Mouse (Mus musculus): Measurements from ENCODE around the gene Zfp248. TPM values are rescaled to one million over a fixed set of nuclear protein-coding genes. Genes with fewer than 3 reads are reported as not detected.

Gene Zfp248
- polyA plus RNA-seq (2015; fragmentation: Nextera tagmentation; extraction: Ambion mirVana), result 18.6 and 19.3 TPM in 2 replicates

DNA sequence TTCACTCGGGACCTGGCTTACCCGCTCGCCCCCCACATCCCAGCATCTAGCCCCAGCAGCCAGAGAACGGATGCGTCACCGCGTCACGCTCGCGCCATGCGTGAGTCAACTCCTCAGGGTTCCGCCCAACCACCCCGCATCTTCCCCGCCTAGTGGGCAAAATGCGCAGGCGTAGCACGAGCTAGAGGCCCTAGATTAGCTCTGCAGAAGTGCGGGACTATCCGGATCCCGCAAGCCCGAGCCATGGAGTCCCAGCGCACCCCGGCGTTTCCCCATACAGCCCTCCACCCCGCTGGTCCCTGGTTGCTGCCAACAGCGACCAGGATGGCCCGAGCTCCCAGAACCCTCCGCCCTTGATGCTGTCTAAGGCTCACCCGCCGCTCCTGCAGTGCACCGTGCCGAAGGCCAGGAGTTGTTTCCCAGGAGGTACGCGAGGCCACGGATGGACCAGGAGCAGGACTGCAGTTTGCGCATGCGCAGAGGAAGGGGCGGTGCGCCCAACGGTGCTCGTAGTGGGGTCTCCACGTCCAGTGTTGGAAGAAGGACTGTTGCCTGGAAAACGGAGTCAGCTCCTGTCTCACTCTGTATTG, at the start of gene Zfp248:
Gene Zfp248, minus strand, starts transcription at position 487 of the 590 bp plus-strand sequence.
- WGBS, result under 1% methylated on average over 43 of the region's 43 CpGs
- peak; percentile 99 for ATAC-seq (replicated peaks)

DNA sequence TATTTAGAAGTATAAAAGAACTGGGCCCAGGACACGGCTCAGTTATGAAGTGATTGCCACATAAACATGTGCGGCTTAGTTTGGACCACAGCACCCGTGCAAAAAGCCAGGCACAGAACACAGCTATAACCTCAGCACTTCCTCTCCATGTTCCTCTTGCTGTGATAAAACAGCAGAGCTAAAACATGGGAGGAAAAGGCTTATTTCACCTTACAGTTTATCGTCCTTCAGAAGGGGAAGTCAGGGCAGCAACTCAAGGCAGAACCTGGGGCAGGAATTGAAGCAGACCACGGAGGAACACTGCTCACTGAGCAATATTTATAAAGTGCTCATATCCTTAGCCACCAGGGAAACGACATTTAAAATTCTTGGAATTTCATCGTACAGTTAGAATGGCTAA, 43.7 kb upstream of the Zfp248 start:
- Histone ChIP-seq H3K9me3 (no peaks in the 10 kb centered on the region), H3K4me2 (no peak overlapping the region), H3K27ac (no peak overlapping the region), H3K4me3 (no peak overlapping the region), H3K36me3 (replicated peaks) (peaks cover 7% of the 10 kb centered on the region; the same call in 1 of the 2 replicates), H3K4me1 (no peaks in the 10 kb centered on the region), H3K9ac (no peak overlapping the region), H3K27me3 (replicated peaks) (no peaks in the 10 kb centered on the region)
- WGBS, result 92% methylated on average over 7 of the region's 7 CpGs
- no peak for ATAC-seq (replicated peaks)

More for the DNA sequence above, at the start of gene Zfp248:
- Histone ChIP-seq H3K9me3 (no peaks in the 10 kb centered on the region), H3K27ac (peak within 1 kb of the TSS; percentile 100), H3K4me3 (peak within 1 kb of the TSS; percentile 87), H3K4me1 (peaks cover 24% of the 10 kb centered on the region), H3K36me3 (replicated peaks) (no peaks in the 10 kb centered on the region; the same call in 1 of the 2 replicates), H3K9ac (peak within 1 kb of the TSS; percentile 99), H3K27me3 (replicated peaks) (no peaks in the 10 kb centered on the region), H3K4me2 (peak within 1 kb of the TSS; percentile 78)

DNA sequence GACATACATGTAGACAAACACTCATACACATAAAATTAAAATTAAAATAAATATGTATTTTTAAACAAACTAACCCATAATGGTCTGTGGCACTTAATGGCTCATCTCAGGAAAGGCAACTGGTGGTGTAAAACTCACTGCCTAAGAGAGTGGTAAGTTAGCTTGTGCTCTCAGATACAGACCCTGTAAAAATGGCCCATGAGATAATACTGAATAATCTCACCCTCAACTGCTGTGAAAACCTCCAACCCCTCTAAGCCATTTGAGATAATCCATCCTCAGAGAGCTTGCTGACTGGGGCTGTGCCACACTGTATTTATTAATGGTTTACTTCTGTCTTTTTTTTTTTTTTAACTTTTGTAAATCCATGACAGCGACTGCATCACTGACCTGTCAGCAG, 26.8 kb upstream of the Zfp248 start:
- no peaks in the 10 kb centered on the region for H3K9me3 ChIP-seq
- H3K9ac ChIP-seq, result no peak overlapping the region
- H3K27ac ChIP-seq, result no peak overlapping the region
- peaks cover 9% of the 10 kb centered on the region for H3K4me1 ChIP-seq
- no peaks in the 10 kb centered on the region for H3K36me3 ChIP-seq (replicated peaks)
- peaks cover 10% of the 10 kb centered on the region for H3K27me3 ChIP-seq (replicated peaks)
- WGBS, result 85% methylated on average over 1 of the region's 1 CpGs
- no peak overlapping the region for H3K4me3 ChIP-seq
- no peak for ATAC-seq (replicated peaks)
- no peak overlapping the region for H3K4me2 ChIP-seq

DNA sequence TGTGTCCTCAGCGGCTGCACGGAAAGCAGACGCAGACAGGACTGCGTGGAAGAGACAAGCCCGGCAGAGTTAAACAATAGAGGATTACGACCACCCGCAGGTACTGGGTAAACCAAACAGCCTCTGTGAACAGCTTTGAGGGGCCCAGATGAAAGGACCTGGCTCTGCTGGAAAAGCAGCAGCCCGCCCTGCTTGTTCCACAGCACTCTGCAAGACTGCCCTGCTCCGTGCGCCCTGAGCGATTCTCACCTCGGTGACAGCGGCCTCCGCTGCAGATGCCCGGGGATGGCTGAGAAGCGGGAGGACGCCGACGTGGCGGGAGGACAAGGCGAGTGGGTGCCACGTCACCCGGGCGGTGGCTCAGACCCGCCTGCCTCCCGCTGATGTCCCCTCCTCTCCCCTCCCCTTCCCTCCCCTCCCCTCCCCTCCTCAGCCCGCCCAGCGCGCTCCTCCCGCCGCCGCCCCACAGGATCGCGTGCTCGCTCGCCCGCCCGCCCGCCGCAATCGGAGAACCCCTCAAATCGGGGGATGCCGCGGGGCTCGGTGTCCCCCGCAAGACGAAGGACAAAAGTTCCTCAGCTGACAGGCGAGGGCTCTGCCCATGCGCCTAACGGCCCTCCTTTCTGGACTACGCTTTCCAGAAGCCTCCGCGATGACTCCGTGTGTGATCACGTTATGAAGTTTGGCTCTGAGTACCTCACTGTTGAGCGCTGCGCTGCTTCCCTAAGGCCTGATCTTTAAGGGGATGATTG, 23.8 kb upstream of the Zfp248 start, which contains the start of gene Zfp9:
Gene Zfp9, minus strand, starts transcription at position 364 of the 752 bp plus-strand sequence.
- H3K4me2 ChIP-seq, result peak within 1 kb of the TSS; percentile 69
- peaks cover 15% of the 10 kb centered on the region for H3K4me1 ChIP-seq
- H3K27ac ChIP-seq, result peak within 1 kb of the TSS; percentile 91
- peak within 1 kb of the TSS; percentile 79 for H3K9ac ChIP-seq
- peaks cover 10% of the 10 kb centered on the region for H3K27me3 ChIP-seq (replicated peaks)
- H3K9me3 ChIP-seq, result no peaks in the 10 kb centered on the region
- ATAC-seq (replicated peaks), result peak; percentile 95
- WGBS, result 0% methylated on average over 41 of the region's 57 CpGs
- H3K36me3 ChIP-seq (replicated peaks), result no peaks in the 10 kb centered on the region
- H3K4me3 ChIP-seq, result peak within 1 kb of the TSS; percentile 65

DNA sequence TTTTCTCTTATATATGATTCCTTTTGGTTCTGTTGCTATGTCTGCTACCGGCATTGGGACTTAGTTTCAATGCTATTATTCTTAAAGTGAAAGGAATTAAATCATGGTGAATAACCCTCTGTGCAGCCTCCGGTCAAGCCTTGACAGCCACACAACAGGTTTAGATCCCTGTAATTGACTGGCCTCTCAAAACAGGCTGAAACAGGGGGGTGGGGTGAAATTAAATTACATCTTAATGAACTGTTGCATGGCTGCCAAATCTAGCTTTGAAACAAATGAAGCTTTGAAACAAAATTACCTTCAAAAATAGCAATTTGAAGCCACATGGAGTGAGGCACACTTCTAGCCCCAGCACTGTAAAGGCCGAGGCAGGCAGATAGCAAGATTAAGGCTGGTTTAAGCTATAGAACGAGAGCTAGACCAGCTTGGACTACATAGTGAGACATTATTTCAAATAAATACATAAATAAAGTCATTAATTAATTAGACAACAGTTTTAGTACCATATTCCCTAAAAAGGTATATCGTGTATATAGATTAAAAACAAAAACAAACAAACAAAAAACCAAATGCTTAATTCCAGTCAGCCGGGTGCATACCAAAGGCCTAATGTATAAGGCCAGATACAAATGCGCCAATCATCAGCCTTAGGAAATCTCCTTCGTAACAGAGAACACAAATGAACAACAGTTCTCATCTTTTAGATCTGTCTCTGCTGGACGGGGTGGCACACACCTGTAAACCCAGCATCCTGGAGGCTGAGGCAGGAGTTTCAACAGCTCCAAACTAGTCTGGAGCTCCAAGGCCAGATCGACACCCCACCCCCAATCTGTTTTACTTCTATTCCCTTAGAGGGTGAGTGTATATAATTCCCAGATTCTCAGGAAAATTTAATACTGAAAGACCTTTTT, 22.8 kb upstream of the Zfp248 start:
- H3K4me3 ChIP-seq, result peak overlapping the region; percentile 65
- ATAC-seq (replicated peaks), result peak; percentile 27
- H3K4me2 ChIP-seq, result peak overlapping the region; percentile 69
- H3K27ac ChIP-seq, result peak overlapping the region; percentile 91
- H3K27me3 ChIP-seq (replicated peaks), result peaks cover 10% of the 10 kb centered on the region
- no peaks in the 10 kb centered on the region for H3K9me3 ChIP-seq
- peaks cover 15% of the 10 kb centered on the region for H3K4me1 ChIP-seq
- WGBS, result 6% methylated on average over 10 of the region's 10 CpGs
- H3K9ac ChIP-seq, result peak overlapping the region; percentile 79
- no peaks in the 10 kb centered on the region for H3K36me3 ChIP-seq (replicated peaks)

DNA sequence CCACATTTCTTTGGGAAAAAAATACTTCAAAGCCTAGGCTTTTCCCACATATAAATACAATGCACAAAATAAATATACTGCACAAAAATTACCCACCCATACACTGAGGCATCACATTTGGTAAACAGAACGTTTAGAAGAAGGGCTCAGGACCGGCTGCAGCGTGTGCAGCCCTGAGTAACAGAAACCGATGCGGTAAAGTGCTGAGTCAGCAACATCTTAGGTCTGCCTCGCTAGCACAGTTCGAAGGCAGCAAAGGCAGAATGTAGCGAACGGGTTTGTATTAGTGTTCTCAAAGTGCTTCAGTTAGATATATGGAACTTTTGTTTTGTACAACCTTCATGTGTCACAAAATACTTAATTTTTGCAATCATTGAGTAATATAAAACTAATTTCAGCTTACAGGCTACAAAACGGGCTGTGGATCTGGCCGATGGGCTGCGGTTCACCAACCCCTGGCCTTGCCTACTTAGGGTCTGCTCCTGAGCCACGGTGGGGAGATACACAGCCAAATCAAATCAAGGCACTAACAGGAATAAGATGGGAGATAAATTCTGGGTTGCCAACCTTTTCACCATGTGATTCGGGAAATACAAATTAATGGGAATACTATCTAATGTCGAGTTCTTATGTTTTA, 6.9 kb upstream of the Zfp248 start:
- H3K27ac ChIP-seq, result no peak overlapping the region
- no peak overlapping the region for H3K4me3 ChIP-seq
- WGBS, result 85% methylated on average over 15 of the region's 15 CpGs
- no peak for ATAC-seq (replicated peaks)
- no peaks in the 10 kb centered on the region for H3K27me3 ChIP-seq (replicated peaks)
- H3K36me3 ChIP-seq (replicated peaks), result peaks cover 29% of the 10 kb centered on the region
- H3K9me3 ChIP-seq, result no peaks in the 10 kb centered on the region
- no peak overlapping the region for H3K4me2 ChIP-seq
- no peaks in the 10 kb centered on the region for H3K4me1 ChIP-seq
- H3K9ac ChIP-seq, result no peak overlapping the region

DNA sequence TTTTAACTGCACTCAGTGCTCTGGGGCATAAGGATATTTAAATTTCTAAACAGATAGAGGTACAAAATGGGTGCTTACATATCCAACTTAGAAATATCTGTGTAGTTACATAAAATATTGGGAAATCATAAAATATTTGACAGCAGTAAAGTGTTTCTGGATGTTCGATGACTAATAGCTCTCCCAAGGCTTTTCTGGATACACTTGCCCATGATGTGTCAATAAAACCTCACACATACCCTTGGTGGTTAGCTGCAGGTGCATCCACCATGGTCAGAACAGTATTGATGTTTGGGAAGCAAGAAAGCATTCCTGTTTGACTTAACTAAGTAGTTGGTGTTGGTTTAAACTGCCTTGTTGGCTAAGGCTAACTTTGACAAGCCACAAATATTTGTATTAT, 2.4 kb upstream of the Zfp248 start:
- Histone ChIP-seq H3K36me3 (replicated peaks) (peaks cover 7% of the 10 kb centered on the region), H3K27me3 (replicated peaks) (no peaks in the 10 kb centered on the region), H3K9ac (no peak overlapping the region), H3K4me2 (no peak overlapping the region), H3K4me1 (peaks cover 24% of the 10 kb centered on the region), H3K9me3 (no peaks in the 10 kb centered on the region), H3K4me3 (no peak overlapping the region), H3K27ac (no peak overlapping the region)
- 96% methylated on average over 1 of the region's 1 CpGs for WGBS
- ATAC-seq (replicated peaks), result no peak

DNA sequence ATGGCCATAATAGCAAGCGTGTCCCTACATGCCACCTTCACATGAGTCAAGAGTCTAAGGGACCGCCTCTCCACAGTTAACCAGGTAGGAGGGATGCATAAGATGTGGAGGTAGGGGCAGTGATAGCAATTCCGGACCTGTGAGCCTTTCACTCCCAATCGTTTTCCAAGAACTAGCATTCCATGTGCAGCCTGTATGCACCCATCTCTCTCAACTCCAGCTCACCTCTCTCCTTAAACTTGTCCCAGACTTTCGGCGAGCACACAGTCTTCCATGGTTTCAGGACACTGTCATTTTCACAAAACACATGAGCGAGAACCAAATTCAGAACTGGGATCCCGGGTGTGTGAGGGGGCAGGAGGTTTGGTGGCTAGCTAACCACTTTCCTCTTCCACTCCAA, 876 bp downstream of the Zfp248 start:
- peak overlapping the region; percentile 87 for H3K4me3 ChIP-seq
- H3K4me2 ChIP-seq, result peak overlapping the region; percentile 78
- no peaks in the 10 kb centered on the region for H3K9me3 ChIP-seq
- H3K9ac ChIP-seq, result peak overlapping the region; percentile 99
- H3K36me3 ChIP-seq (replicated peaks), result no peaks in the 10 kb centered on the region; the same call in 1 of the 2 replicates
- peak overlapping the region; percentile 100 for H3K27ac ChIP-seq
- peak; percentile 9; the same call in 1 of the 2 replicates for ATAC-seq (replicated peaks)
- H3K4me1 ChIP-seq, result peaks cover 24% of the 10 kb centered on the region
- H3K27me3 ChIP-seq (replicated peaks), result no peaks in the 10 kb centered on the region
- WGBS, result 44% methylated on average over 8 of the region's 8 CpGs

DNA sequence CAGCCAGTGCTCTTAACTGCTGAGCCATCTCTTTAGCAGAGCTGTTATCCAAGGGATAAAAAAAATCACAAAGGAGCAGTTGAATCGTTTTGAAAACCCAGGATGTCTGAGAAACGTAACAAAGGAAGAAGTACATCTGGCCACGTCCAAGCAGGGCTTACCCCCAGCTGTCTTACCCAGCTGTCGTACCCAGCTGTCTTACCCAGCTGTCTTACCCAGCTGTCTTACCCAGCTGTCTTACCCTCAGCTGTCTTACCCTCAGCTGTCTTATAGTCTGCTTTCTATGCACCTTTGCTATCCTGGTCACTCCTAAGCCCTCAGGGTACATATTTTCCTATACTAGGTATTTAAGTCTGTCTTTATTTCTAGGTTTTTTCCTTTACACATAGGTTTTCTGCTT, 23.8 kb downstream of the Zfp248 start:
- Histone ChIP-seq H3K27ac (no peak overlapping the region), H3K4me1 (no peaks in the 10 kb centered on the region), H3K9ac (no peak overlapping the region), H3K4me2 (no peak overlapping the region), H3K36me3 (replicated peaks) (peaks cover 50% of the 10 kb centered on the region), H3K27me3 (replicated peaks) (no peaks in the 10 kb centered on the region), H3K9me3 (no peaks in the 10 kb centered on the region), H3K4me3 (no peak overlapping the region)
- 85% methylated on average over 4 of the region's 4 CpGs for WGBS
- ATAC-seq (replicated peaks), result no peak

DNA sequence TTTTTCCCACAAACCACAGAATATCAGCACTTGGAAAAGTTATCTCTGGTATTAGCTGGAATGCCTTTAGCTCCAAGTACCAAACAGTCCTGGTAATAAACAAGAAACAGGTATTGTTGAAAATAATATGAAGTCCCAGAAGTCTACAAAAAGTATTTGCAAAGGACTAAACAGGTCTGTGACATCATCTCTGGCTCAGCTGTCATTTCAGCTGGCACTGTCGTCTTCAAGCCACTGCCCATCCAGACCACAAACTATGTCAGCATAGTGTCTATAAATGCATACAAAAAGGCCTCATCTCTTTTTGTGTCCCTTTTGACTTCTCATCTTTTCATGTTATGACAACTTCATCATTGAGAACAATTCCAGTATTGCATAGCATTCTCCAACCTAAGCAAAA, 28.7 kb downstream of the Zfp248 start:
- no peak overlapping the region for H3K4me2 ChIP-seq
- H3K27me3 ChIP-seq (replicated peaks), result no peaks in the 10 kb centered on the region
- peaks cover 43% of the 10 kb centered on the region for H3K36me3 ChIP-seq (replicated peaks)
- ATAC-seq (replicated peaks), result no peak
- 94% methylated on average over 1 of the region's 1 CpGs for WGBS
- H3K9ac ChIP-seq, result no peak overlapping the region
- no peaks in the 10 kb centered on the region for H3K9me3 ChIP-seq
- H3K4me1 ChIP-seq, result no peaks in the 10 kb centered on the region
- H3K4me3 ChIP-seq, result no peak overlapping the region
- no peak overlapping the region for H3K27ac ChIP-seq

DNA sequence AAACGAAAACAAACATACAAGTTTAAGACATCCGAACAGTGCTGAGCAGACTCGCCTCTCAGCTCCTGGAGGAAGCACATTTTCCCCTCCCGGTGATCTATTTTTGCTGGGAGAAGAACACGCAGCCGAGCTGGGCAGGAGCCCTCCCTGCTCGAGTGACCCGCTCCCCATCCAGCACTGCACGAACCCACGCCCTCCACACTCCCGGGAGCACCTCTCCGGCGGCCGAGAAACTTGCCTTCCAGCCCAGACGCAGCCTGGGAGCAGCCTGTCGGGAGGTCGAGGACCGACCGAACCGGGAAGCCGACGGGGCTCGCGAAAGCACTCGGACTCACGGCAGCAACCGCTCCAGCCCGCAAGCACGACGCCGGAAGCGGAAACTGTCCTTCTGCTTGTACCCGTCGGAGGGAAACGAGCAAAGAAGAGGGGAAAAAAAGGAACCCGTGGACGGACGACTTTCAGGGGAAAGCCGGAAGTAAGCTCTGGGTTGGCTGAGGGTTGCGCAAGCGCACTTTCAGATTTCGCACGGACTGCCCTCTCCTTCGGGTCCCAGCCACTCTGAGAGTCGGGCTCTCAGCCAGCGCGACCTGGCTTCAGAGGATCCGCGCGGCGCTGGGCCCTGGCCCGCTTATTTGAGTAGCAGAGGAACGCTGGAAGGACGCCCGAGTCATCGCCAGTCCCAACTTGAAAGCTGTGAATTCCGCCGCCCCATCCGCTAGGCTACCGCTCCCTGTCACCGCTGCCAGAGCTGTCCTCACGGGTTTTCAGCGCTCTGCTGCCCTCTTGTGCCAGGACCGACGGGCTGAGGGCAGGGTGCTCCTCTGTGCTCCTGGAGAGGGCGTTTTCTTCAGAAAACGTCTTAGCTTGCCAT, 36.0 kb downstream of the Zfp248 start, which contains the start of gene Bms1:
Gene Bms1, minus strand, starts transcription at position 425 of the 871 bp plus-strand sequence.
- H3K36me3 ChIP-seq (replicated peaks), result peaks cover 24% of the 10 kb centered on the region
- under 1% methylated on average over 67 of the region's 67 CpGs for WGBS
- peaks cover 17% of the 10 kb centered on the region for H3K4me1 ChIP-seq
- peak within 1 kb of the TSS; percentile 67 for H3K4me2 ChIP-seq
- no peaks in the 10 kb centered on the region for H3K27me3 ChIP-seq (replicated peaks)
- H3K4me3 ChIP-seq, result peak within 1 kb of the TSS; percentile 82
- ATAC-seq (replicated peaks), result peak; percentile 98
- peak within 1 kb of the TSS; percentile 77 for H3K9ac ChIP-seq
- H3K27ac ChIP-seq, result peak within 1 kb of the TSS; percentile 92
- no peaks in the 10 kb centered on the region for H3K9me3 ChIP-seq
